Mouse (Mus musculus) kidney, adult 2 months (tissue): ENCODE measurements around the gene Zswim9. TPM values are rescaled to one million over a fixed set of nuclear protein-coding genes. Genes with fewer than 3 reads are reported as not detected.
"Not testable (repeated sequence)": the region's sequence is repeated elsewhere in the genome, so short reads cannot be mapped to it uniquely, and the experiment has no call there.

Experiments
- DNase-seq: peaks from one replicate; pipeline ENCODE4 v3.0.0; 2021
- H3K27ac ChIP-seq: fragments of 200-500 bp; 2 replicates; pipeline ENCODE4 v1.5.1; 2012; ENCODE audit warnings: low read depth, low read length, control low read depth, inconsistent platforms; ENCODE audit not compliant: insufficient read depth
- H3K27me3 ChIP-seq: fragments of 200-500 bp; replicated peaks from 2 replicates; pipeline ENCODE4 v1.6.1; 2012; ENCODE audit warnings: mild to moderate bottlenecking, moderate library complexity, low read length, inconsistent platforms; ENCODE audit not compliant: control insufficient read depth, insufficient read depth
- H3K36me3 ChIP-seq: fragments of 200-500 bp; 2 replicates; pipeline ENCODE4 v1.6.1; 2012; ENCODE audit warnings: mild to moderate bottlenecking, moderate library complexity, low read length, inconsistent platforms; ENCODE audit not compliant: control insufficient read depth, insufficient read depth
- H3K4me1 ChIP-seq: fragments of 200-500 bp; 2 replicates; pipeline ENCODE4 v1.6.1; 2011; ENCODE audit warnings: low read length; ENCODE audit not compliant: control insufficient read depth, insufficient read depth
- H3K4me3 ChIP-seq: fragments of 200-500 bp; 2 replicates; pipeline ENCODE4 v1.5.1; 2011; ENCODE audit warnings: mild to moderate bottlenecking, low read depth, low read length, control low read depth; ENCODE audit not compliant: insufficient read depth
- CTCF ChIP-seq: fragments of 200-500 bp; conservative IDR thresholded peaks from 2 replicates; pipeline ENCODE4 v1.5.1; 2011; ENCODE audit warnings: low read depth, mild to moderate bottlenecking, control low read depth, low read length, moderate library complexity, mixed read lengths; ENCODE audit not compliant: insufficient read depth, insufficient read length
- POLR2A ChIP-seq: fragments of 200-500 bp; IDR thresholded peaks from one replicate; pipeline ENCODE4 v1.6.1; 2011; ENCODE audit warnings: low read depth, low read length, control low read depth
- WGBS: fragments of 180-500 bp; shearing (Covaris S2); methylation state at CpG from one replicate; pipeline ENCODE4 v1.1.7; 2018; 5-methylcytosine and 5-hydroxymethylcytosine counted together
- polyA plus RNA-seq: library from polyadenylated mRNA; depleted of rRNA; stranded (reverse); fragments of >200 nt; gene quantifications from 2 replicates; pipeline ENCODE4 v1.2.3, GENCODE M21; 2012

The Zswim9 gene
- polyA plus RNA-seq, 1 experiment: 3.2 TPM

DNA sequence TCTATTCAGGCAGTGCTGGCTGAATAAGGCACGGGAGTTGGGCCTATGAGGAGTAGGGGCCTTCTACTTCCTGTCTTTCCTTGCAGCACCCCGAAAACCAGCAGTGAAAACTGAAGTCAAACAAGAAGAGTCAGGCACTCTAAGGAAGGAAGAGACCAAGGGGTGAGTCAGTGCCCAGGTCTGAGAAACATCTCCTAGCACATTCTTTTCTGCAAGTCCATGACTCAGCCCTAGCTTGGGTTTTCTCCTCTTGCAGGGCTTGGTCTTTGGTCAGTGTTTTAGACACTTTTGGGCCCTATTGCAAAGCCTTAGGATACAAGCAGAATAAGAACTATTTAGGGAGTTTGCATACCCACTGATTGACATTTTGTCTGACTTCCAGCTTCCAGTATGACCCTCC is 12.8 kb upstream of the Zswim9 start:
- Histone ChIP-seq H3K36me3 (no peaks in the 10 kb centered on the region), H3K27me3 (no peaks in the 10 kb centered on the region), H3K4me3 (no peak overlapping the region), H3K4me1 (no peaks in the 10 kb centered on the region), H3K27ac (no peak overlapping the region)
- TF ChIP-seq CTCF (no peak), POLR2A (no peak)
- no peak for DNase-seq
- WGBS: 90% methylated on average over 2 of the region's 2 CpGs

DNA sequence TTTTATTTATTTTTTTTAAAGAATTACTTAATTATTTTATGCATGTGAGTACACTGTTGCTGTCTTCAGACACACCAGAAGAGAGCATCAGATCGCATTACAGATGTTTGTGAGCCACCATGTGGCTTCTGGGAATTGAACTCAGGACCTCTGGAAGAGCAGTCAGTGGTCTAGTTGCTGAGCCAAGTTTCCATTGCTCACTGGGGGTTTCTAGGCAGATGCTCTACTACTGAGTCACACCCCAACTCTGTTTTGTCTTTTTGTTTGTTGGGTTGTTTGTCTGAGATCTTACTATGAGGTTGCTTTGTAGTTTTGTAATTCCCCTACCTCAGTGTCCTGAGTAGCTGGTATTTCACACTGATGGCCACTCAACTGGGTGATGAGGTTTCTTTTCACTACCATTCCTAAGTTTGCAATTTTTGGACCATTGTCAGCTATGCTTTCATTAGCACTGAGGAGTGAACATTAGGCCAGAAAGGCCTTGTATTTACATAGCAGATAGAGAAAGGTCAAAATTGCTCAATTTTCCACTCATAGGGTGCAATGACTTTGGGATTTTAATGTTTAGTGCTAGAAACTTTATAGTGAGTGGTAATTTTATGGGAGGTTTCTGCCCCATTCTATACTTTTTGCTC is 11.6 kb upstream of the Zswim9 start:
- Histone ChIP-seq H3K27me3 (no peaks in the 10 kb centered on the region), H3K4me3 (no peak overlapping the region), H3K36me3 (no peaks in the 10 kb centered on the region), H3K4me1 (no peaks in the 10 kb centered on the region), H3K27ac (no peak overlapping the region)
- no peak for DNase-seq
- TF ChIP-seq CTCF (no peak), POLR2A (no peak)
- WGBS: 96% methylated on average over 1 of the region's 1 CpGs

DNA sequence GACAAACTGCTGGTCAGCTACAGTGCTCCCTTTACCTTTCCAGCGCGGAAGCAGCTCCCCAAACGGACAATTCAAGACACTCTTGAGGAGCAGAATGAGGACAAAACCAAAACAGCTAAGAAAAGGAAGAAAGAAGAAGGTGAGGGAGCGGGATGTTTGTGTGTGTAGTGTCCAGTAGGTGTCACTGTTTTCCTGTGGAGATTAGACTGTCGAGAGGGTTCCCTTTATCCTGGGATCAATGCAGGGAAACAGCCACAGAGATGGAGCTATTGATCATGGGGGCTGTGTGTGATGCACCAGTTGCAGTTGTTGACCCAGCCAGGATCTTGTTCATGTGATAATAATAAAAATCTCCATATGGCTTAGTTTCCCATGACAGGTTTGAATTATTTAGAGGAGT is 10.1 kb upstream of the Zswim9 start:
- no peaks in the 10 kb centered on the region for H3K4me1 ChIP-seq
- TF ChIP-seq CTCF (peak; percentile 47), POLR2A (no peak)
- no peaks in the 10 kb centered on the region for H3K27me3 ChIP-seq
- 50% methylated on average over 5 of the region's 5 CpGs for WGBS
- no peaks in the 10 kb centered on the region for H3K36me3 ChIP-seq
- no peak overlapping the region for H3K27ac ChIP-seq
- H3K4me3 ChIP-seq: no peak overlapping the region
- DNase-seq: peak; percentile 26

DNA sequence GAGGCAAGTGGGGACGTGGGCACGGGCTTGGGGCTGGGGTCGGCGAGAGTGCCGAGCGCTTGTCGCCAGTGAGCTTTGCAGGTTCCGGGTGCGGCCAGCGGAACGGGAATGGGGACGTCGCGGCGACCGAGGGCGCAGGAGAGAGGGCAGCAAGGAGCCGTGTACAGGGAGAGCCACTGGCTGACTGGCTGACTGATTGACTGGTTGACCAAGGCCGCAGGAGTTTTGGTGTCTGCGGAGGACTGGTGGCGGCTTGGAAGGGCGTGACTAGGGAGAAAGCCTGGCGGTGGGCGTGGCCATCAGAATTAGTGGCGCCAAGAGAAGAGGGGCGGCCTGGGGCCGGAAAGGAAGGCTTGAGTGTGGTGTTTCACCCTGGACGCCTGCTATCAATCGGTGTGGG is 436 bp upstream of the Zswim9 start:
- DNase-seq, H3K4me1 ChIP-seq, H3K27ac ChIP-seq, H3K36me3 ChIP-seq, H3K27me3 ChIP-seq: not testable (repeated sequence)
- H3K4me3 ChIP-seq: peak overlapping the region; percentile 99
- WGBS: 2% methylated on average over 18 of the region's 29 CpGs

DNA sequence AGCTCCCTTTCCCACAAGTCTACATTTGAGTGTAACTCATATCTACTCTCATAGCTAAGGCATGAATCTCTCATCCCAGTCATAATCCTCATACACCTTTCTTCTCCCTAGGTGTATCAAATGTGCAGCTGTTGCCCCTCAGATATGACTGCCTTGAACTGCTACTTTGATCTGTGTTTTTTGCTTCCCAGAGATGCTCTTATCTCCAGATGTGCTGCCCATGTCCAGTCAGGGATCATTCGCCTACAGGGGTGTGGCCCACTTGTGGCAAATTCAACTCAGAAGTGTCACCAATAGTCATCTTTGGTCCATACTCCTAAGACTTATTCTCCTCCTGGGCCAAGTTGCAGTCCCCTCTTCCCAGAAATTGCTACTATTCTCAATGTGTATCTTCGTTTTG is 688 bp downstream of the Zswim9 start:
- Histone ChIP-seq H3K27me3 (no peaks in the 10 kb centered on the region), H3K4me1 (no peaks in the 10 kb centered on the region; the same call in 1 of the 2 replicates), H3K4me3 (peak overlapping the region; percentile 99), H3K36me3 (no peaks in the 10 kb centered on the region), H3K27ac (no peak overlapping the region)
- DNase-seq: no peak
- TF ChIP-seq POLR2A: no peak
- WGBS: 19% methylated on average over 2 of the region's 2 CpGs

DNA sequence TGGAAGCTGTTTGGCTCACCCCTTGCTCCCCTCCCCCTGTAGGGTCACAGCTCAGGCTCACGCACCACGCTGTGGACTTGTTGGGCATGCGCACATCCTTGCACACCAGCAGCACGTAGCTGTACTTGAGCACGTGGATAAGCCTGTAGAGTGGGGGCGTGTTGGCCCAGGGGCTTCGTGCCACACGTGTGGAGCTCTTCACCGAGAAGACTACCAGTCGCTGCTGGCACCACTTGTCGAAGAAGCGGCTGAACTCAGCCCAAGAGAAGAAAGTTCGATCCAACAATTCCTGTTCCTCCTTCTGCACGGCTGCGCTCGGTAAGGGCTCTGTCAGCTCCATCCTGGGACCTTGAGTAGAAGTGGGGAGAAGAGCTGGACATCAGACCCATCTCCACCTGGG is 1.4 kb downstream of the Zswim9 start, which contains the start of gene Lig1:
TSS of gene Lig1 (plus strand) at position 203 of the 400 bp plus-strand sequence.
- DNase-seq: no peak
- H3K27ac ChIP-seq: no peak within 1 kb of the TSS
- 98% methylated on average over 16 of the region's 16 CpGs for WGBS
- H3K4me1 ChIP-seq: no peaks in the 10 kb centered on the region; the same call in 1 of the 2 replicates
- H3K27me3 ChIP-seq: no peaks in the 10 kb centered on the region
- peak within 1 kb of the TSS; percentile 99 for H3K4me3 ChIP-seq
- no peak for TF ChIP-seq POLR2A
- no peaks in the 10 kb centered on the region for H3K36me3 ChIP-seq

DNA sequence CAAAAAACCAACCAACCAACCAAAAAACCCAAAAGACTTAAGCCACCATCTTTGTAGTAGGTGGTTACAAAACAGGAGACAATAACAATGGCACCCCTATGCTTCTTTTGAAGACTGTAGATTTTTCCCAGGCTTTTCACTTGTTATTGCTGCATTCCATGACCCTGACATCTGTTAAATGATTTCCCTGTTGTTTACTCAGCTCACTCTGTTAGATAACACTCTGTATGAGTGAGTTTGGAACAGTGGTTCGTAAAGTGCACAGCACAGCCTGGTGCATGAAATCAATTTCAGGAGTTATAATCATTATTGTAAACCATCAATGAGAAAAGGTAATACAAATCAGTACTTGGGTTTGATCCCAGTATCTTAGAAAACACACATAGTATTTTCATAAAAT is 6.8 kb downstream of the Zswim9 start:
- Histone ChIP-seq H3K36me3 (no peaks in the 10 kb centered on the region), H3K27ac (no peak overlapping the region), H3K27me3 (no peaks in the 10 kb centered on the region), H3K4me3 (no peak overlapping the region), H3K4me1 (no peaks in the 10 kb centered on the region)
- no peak for TF ChIP-seq CTCF
- no peak for TF ChIP-seq POLR2A
- DNase-seq: no peak
- WGBS: 63% methylated on average over 1 of the region's 1 CpGs

DNA sequence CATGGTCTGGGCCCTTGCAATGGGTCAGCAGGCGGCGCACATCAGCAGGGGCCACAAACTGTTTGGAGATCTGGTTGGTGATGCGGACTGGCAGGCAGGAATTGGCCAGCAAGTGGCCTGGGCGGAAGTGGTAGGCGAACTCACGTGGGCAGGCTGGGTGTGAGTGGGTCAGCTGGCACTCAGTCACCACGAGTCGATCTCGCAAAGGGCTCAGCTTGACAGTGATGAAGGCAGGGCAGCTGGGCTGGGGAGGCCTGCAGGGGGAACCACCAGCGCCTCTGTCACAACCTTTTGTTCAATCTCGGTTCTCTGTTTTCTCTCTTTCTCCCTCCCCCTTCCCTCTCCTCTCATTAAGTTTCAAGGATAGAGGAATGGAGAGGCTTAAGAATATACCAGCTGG is 9.1 kb downstream of the Zswim9 start:
- Histone ChIP-seq H3K36me3 (no peaks in the 10 kb centered on the region), H3K4me1 (no peaks in the 10 kb centered on the region), H3K27me3 (no peaks in the 10 kb centered on the region), H3K27ac (no peak overlapping the region), H3K4me3 (no peak overlapping the region)
- no peak for TF ChIP-seq POLR2A
- TF ChIP-seq CTCF: no peak
- DNase-seq: no peak
- 84% methylated on average over 11 of the region's 11 CpGs for WGBS
